Mouse (Mus musculus) liver, embryonic 14.5 days (tissue): ENCODE results near the gene Lyrm7. TPM values are rescaled to one million over a fixed set of nuclear protein-coding genes. Genes with fewer than 3 reads are reported as not detected.

Experiments used
- ATAC-seq: fragments of 200-750 bp; cut with Nextera tagmentation; 2 replicates; pipeline ENCODE4 v1.8.0; 2017; ENCODE audit warnings: moderate number of reproducible peaks, mild to moderate bottlenecking, moderate library complexity; ENCODE audit not compliant: insufficient read depth
- DNase-seq, 3 experiments: peaks; one replicate each; pipeline ENCODE4 v3.0.0-alpha.2; 2012 to 2013; ENCODE audit warnings: low read depth in 3 of 3, low spot score in 3 of 3
- H3K27ac ChIP-seq: fragments of 300-500 bp; sonication (generic); 2 replicates; pipeline ENCODE4 v1.5.1; 2014; ENCODE audit warnings: moderate library complexity, mild to moderate bottlenecking, control low read depth, inconsistent platforms
- H3K27me3 ChIP-seq: fragments of 300-500 bp; sonication (generic); 2 replicates; pipeline ENCODE4 v1.6.1; 2014; ENCODE audit warnings: mild to moderate bottlenecking, low read length, moderate library complexity; ENCODE audit not compliant: control insufficient read depth, insufficient read depth
- H3K36me3 ChIP-seq: fragments of 300-500 bp; sonication (generic); replicated peaks from 2 replicates; pipeline ENCODE4 v1.6.1; 2014; ENCODE audit warnings: low read depth; ENCODE audit not compliant: control insufficient read depth, insufficient read depth
- H3K4me1 ChIP-seq, 2 experiments: fragments of 200-500 bp in 1 of 2; fragments of 300-500 bp in 1 of 2; sonication (generic) in 1 of 2; replicated peaks; 2 replicates each; pipeline ENCODE4 v1.6.1; 2012 to 2014; ENCODE audit warnings: antibody characterized with exemption in 1 of 2, inconsistent platforms in 1 of 2, low read length in 1 of 2; ENCODE audit not compliant: control insufficient read depth in 2 of 2, insufficient read depth in 2 of 2
- H3K4me2 ChIP-seq: fragments of 300-500 bp; sonication (generic); 2 replicates; pipeline ENCODE4 v1.6.1; 2014; ENCODE audit warnings: low read depth, mild to moderate bottlenecking, control low read depth, moderate library complexity
- H3K4me3 ChIP-seq, 2 experiments: fragments of 200-500 bp in 1 of 2; fragments of 300-500 bp in 1 of 2; sonication (generic) in 1 of 2; 2 replicates each; pipeline ENCODE4 v1.5.1; 2012 to 2014; ENCODE audit warnings: low read depth in 2 of 2, low read length in 2 of 2, mild to moderate bottlenecking in 2 of 2, control low read depth in 1 of 2, inconsistent platforms in 1 of 2, moderate library complexity in 1 of 2; ENCODE audit not compliant: insufficient read depth in 1 of 2
- H3K9ac ChIP-seq: fragments of 300-500 bp; sonication (generic); replicated peaks from 2 replicates; pipeline ENCODE4 v1.6.1; 2014; ENCODE audit warnings: mild to moderate bottlenecking, control low read depth, moderate library complexity
- H3K9me3 ChIP-seq: fragments of 300-500 bp; sonication (generic); 2 replicates; pipeline ENCODE4 v1.6.1; 2016; ENCODE audit warnings: low read length, mixed read lengths; ENCODE audit not compliant: control insufficient read depth
- CTCF ChIP-seq: IDR thresholded peaks from 2 replicates; pipeline ENCODE4 v1.5.1; 2016; ENCODE audit warnings: antibody characterized with exemption, low read depth, control low read depth
- EP300 ChIP-seq: IDR thresholded peaks from 2 replicates; pipeline ENCODE4 v1.6.1; 2016; ENCODE audit warnings: antibody characterized with exemption, low read depth
- WGBS: fragments of 180-500 bp; shearing (Covaris S2); extraction: QIAGEN DNeasy Blood & Tissue Kit; methylation state at CpG from one replicate; pipeline ENCODE4 v1.1.7; 2014; ENCODE audit not compliant: insufficient replicate concordance; 5-methylcytosine and 5-hydroxymethylcytosine counted together
- polyA plus RNA-seq, 2 experiments: library from polyadenylated mRNA; depleted of rRNA in 1 of 2; stranded (reverse) in 1 of 2; unstranded in 1 of 2; fragments of >200 nt; fragmentation: Nextera tagmentation in 1 of 2; extraction: Ambion mirVana in 1 of 2; gene quantifications; 2 replicates each; pipeline versions ENCODE4 v1.2.1 to v1.2.3; 2012 to 2014

Gene Lyrm7
- polyA plus RNA-seq, 2 experiments, result 2.0 to 5.4 TPM

DNA sequence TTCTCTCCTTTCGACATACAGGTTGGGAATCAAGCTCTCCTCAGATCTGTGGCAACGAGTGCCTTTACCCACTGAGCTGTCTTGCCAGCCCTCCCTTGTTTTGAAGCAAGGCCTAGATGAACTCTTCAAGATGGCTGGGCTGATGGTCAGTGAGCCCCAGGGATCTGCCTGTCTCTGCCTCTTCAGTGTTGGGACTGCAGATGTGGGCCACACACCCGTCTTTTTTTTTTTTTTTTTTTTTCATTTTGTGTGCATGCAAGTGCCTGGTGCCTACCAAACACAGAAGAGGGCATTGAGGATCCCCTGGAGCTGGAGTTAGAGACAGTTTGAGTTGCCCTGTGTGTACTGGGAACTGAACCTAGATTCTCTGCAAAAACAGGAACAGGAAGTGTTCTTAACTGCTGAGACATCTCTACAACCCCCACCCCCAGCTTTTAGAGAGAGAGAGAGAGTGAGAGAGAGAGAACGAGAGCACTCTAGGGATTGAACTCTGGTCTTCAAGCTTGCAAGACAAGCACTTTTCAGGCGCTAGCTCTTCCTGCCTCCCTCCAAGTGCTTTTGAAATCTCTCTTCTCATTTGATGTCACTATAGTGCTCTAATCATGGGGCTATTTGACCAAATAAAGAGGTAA is 23.6 kb upstream of the Lyrm7 start:
- Histone ChIP-seq H3K9ac (no peak overlapping the region), H3K27me3 (no peaks in the 10 kb centered on the region), H3K4me1 (peaks cover 0 to 16% of the 10 kb centered on the region in 2 experiments; a peak in 2 of 4 replicates), H3K4me3 (no peak overlapping the region), H3K27ac (0 out of 2 replicates have a peak overlapping the region, but pooled peaks have one; percentile 25), H3K9me3 (no peaks in the 10 kb centered on the region), H3K4me2 (no peak overlapping the region), H3K36me3 (no peaks in the 10 kb centered on the region)
- 39% methylated on average over 5 of the region's 5 CpGs for WGBS
- no peak for TF ChIP-seq EP300
- TF ChIP-seq CTCF, result no peak
- no peak for DNase-seq
- ATAC-seq, result no peak

DNA sequence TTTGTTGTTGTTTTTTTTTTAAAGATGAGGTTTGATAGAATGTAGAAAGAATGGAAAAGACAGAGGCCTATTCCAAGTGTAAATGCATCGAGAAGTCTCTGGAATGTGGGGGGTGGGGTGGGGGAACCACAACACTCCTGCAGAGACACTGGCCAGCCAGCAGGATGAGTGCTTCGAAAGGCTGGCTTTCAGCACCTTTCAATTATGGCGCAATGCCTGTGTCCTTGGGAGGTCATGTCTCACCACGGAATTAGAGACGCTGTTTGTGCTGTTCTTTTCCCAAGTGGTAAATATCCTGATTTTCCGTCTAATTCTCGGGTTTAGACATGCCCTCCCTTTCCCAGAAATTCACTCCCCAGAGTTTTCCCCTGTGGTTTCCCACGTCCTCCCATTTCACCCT is 22.0 kb upstream of the Lyrm7 start:
- no peak overlapping the region for H3K4me3 ChIP-seq
- H3K9me3 ChIP-seq, result no peaks in the 10 kb centered on the region
- DNase-seq (no peak), ATAC-seq (no peak)
- no peak overlapping the region for H3K27ac ChIP-seq
- no peaks in the 10 kb centered on the region for H3K36me3 ChIP-seq
- WGBS, result 48% methylated on average over 8 of the region's 8 CpGs
- H3K9ac ChIP-seq, result no peak overlapping the region
- H3K4me2 ChIP-seq, result no peak overlapping the region
- no peak for TF ChIP-seq EP300
- TF ChIP-seq CTCF, result peak; percentile 21; the same call in 1 of the 2 replicates
- peaks cover 0 to 16% of the 10 kb centered on the region in 2 experiments; a peak in 2 of 4 replicates for H3K4me1 ChIP-seq
- no peaks in the 10 kb centered on the region for H3K27me3 ChIP-seq

DNA sequence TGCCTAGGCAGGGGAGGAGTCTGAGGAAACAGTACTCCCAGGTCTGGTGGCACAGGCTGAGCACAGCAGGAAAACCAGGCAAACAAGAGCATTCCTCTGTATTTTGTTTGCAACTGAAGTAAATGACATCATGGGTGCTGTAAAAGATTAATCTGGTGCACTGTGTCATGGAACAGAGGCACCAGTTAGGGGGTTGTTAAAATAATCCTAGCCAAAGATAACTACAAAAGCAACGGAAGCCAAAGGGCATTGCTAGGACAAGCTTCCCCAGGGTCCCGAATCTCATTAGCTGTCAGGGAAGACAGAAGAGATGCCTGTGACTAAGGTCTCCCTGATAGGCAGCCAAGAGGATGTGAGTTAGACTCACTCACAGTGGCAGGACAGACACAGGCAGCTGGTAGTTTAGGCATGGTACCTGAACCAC is 20.3 kb upstream of the Lyrm7 start:
- Histone ChIP-seq H3K36me3 (no peaks in the 10 kb centered on the region), H3K27ac (no peak overlapping the region), H3K27me3 (no peaks in the 10 kb centered on the region), H3K9ac (no peak overlapping the region), H3K4me2 (no peak overlapping the region), H3K4me1 (peaks cover 0 to 16% of the 10 kb centered on the region in 2 experiments; a peak in 2 of 4 replicates), H3K4me3 (no peak overlapping the region), H3K9me3 (no peaks in the 10 kb centered on the region)
- no peak for TF ChIP-seq CTCF
- no peak for TF ChIP-seq EP300
- ATAC-seq (0 out of 2 replicates have a peak, but pooled peaks have one; percentile 28), DNase-seq (no peak)
- 43% methylated on average over 2 of the region's 2 CpGs for WGBS

DNA sequence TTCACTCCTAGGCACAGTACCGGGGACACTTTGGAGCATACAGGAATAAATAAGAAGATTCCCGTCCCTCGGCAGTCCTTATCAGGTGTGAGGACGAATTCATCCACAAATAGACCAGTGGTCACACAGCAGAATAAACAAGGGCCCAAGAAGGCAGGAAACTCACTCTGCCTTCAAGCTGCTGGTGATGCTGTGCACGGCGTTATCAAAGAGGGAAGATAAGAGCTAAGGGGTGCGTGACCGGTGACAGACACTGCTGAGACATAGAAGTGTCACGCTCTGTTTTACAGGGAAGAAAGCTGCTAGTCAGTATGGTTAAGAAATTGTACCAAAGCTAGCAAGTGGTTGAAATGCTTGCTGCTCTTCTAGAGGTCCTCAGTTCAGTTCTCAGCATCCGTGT is 19.2 kb upstream of the Lyrm7 start:
- DNase-seq (no peak), ATAC-seq (no peak)
- H3K9me3 ChIP-seq, result no peaks in the 10 kb centered on the region
- H3K4me1 ChIP-seq, result peaks cover 0 to 13% of the 10 kb centered on the region in 2 experiments; a peak in 2 of 4 replicates
- 28% methylated on average over 10 of the region's 10 CpGs for WGBS
- no peak overlapping the region for H3K4me2 ChIP-seq
- no peaks in the 10 kb centered on the region for H3K36me3 ChIP-seq
- no peak overlapping the region for H3K27ac ChIP-seq
- TF ChIP-seq EP300, result no peak
- TF ChIP-seq CTCF, result no peak
- H3K9ac ChIP-seq, result no peak overlapping the region
- H3K27me3 ChIP-seq, result no peaks in the 10 kb centered on the region
- no peak overlapping the region for H3K4me3 ChIP-seq

DNA sequence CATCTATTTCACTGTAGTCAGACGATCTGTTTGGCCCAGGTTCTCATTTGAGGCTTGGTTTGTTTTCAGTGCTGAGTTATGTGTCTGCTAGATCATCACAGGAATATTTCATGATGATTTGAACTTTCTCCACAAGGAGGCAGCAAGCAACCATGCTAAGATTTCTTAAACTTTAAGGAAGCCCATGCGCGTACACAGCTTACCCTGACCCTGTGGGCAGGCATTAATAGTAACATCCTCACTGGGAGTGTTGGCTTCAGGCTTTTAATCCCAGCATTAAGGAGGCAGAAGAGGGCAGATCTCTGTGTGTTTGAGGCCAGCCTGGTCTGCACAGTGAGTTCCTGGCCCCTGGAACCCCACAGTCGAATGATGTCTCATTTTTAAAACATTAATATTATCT is 18.7 kb upstream of the Lyrm7 start:
- H3K36me3 ChIP-seq, result no peaks in the 10 kb centered on the region
- no peak overlapping the region for H3K27ac ChIP-seq
- no peaks in the 10 kb centered on the region for H3K27me3 ChIP-seq
- no peak overlapping the region for H3K9ac ChIP-seq
- WGBS, result 22% methylated on average over 4 of the region's 4 CpGs
- DNase-seq (no peak), ATAC-seq (no peak)
- H3K4me3 ChIP-seq, result no peak overlapping the region
- H3K4me1 ChIP-seq, result peaks cover 0 to 13% of the 10 kb centered on the region in 2 experiments; a peak in 2 of 4 replicates
- TF ChIP-seq CTCF, result peak; percentile 59
- TF ChIP-seq EP300, result no peak
- H3K9me3 ChIP-seq, result no peaks in the 10 kb centered on the region
- no peak overlapping the region for H3K4me2 ChIP-seq
